Mouse (Mus musculus): ENCODE results near the gene Tbx1. TPM values are rescaled to one million over a fixed set of nuclear protein-coding genes. Genes with fewer than 3 reads are reported as not detected.

Gene Tbx1
- total RNA-seq, 1 experiment from 2014 or later = not detected

Other genes starting within 250 kb of the Tbx1 start
- gene Tango2, start 242.6 kb downstream of the Tbx1 start, total RNA-seq (2017) = 11.7 and 13.9 TPM in 2 replicates
- 4.7 and 12.7 TPM in 2 replicates for gene Arvcf, start 242.5 kb downstream of the Tbx1 start, total RNA-seq (2017)
- gene Txnrd2, start 164.3 kb downstream of the Tbx1 start, total RNA-seq (2017) = 12.6 and 16.3 TPM in 2 replicates
- 54.8 and 57.7 TPM in 2 replicates for gene Comt, start 163.8 kb downstream of the Tbx1 start, total RNA-seq (2017)
- 4.4 and 4.5 TPM in 2 replicates for gene Gnb1l, start 92.0 kb downstream of the Tbx1 start, total RNA-seq (2017)
- gene Rtl10, start 91.8 kb downstream of the Tbx1 start, total RNA-seq (2017) = 6.7 and 8.4 TPM in 2 replicates
- 0.38 and 2.9 TPM in 2 replicates for gene Gp1bb, start 31.7 kb upstream of the Tbx1 start, total RNA-seq (2017)
- gene Gm49601, start 35.8 kb upstream of the Tbx1 start, total RNA-seq (2017) = 2.1 TPM in 1 of 2 replicates, not detected in the other
- 1.8 and 7.6 TPM in 2 replicates for gene Sept5, start 39.3 kb upstream of the Tbx1 start, total RNA-seq (2017)
- gene Cldn5, start 186.2 kb upstream of the Tbx1 start, total RNA-seq (2017) = 0.10 TPM in 1 of 2 replicates, not detected in the other
- gene Ufd1, start 221.1 kb upstream of the Tbx1 start, total RNA-seq (2017) = 67.4 and 82.8 TPM in 2 replicates
- gene Cdc45, start 221.3 kb upstream of the Tbx1 start, total RNA-seq (2017) = 50.9 and 63.8 TPM in 2 replicates
- 60.7 and 64.3 TPM in 2 replicates for gene 2510002D24Rik, start 245.9 kb upstream of the Tbx1 start, total RNA-seq (2017)
- gene Gm28539, start 245.9 kb upstream of the Tbx1 start, total RNA-seq (2017) = not detected in 2 replicates